Mouse (Mus musculus): ENCODE measurements at regions not wholly inside any gene's neighbourhood (a gene's known extent, or its start where the extent isn't known, plus 50 kb on each side); places are given as distances from the start of the nearest gene placed in this dataset.
A peak's percentile ranks its signal among the peaks of the same experiment; 100 is the strongest.

DNA sequence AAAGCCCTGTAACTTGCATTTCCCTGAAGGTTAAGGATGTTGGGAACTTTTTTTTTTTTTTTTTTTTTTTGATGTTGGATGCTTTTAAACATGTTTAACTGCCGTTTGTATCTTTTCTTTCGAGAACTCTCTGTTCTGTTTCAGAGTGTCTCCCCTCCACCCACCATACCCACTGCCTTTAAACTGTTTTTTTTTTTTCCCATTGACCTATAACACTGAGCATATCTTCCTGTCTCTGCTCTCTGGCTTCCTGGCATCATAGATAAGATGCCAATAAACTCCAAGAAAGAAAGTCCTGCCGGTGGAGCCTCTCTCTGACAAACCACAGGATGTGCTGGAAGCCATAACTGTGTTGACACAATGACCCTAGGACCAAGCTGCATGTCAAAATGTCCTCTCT is 128.6 kb downstream of the Pdgfra start:
- Histone ChIP-seq H3K9me3 (no peaks in the 10 kb centered on the region), H3K4me2 (no peak overlapping the region), H3K36me3 (no peaks in the 10 kb centered on the region), H3K27ac (replicated peaks) (no peak overlapping the region), H3K9ac (no peak overlapping the region), H3K27me3 (replicated peaks) (no peaks in the 10 kb centered on the region; the same call in 1 of the 2 replicates), H3K4me3 (no peak overlapping the region), H3K4me1 (no peaks in the 10 kb centered on the region)
- WGBS, result 46% methylated on average over 3 of the region's 3 CpGs
- ATAC-seq (ENCODE audit: extremely low read depth, insufficient number of reproducible peaks, low FRiP score, low TSS enrichment), result no peak

- Histone ChIP-seq H3K36me3 (no peaks in the 10 kb centered on the region), H3K4me3 (no peak overlapping the region), H3K27ac (replicated peaks) (no peak overlapping the region), H3K9me3 (no peaks in the 10 kb centered on the region), H3K27me3 (replicated peaks) (no peaks in the 10 kb centered on the region; the same call in 1 of the 2 replicates), H3K4me1 (no peaks in the 10 kb centered on the region), H3K4me2 (no peak overlapping the region), H3K9ac (no peak overlapping the region)
- 57% methylated on average over 7 of the region's 7 CpGs for whole genome bisulfite sequencing
- ATAC-seq (ENCODE audit: extremely low read depth, insufficient number of reproducible peaks, low FRiP score, low TSS enrichment), result no peak
These were observed 129.4 kb downstream of the Pdgfra start for GRCm38 (mm10) chr5:75281510-75281909.

DNA sequence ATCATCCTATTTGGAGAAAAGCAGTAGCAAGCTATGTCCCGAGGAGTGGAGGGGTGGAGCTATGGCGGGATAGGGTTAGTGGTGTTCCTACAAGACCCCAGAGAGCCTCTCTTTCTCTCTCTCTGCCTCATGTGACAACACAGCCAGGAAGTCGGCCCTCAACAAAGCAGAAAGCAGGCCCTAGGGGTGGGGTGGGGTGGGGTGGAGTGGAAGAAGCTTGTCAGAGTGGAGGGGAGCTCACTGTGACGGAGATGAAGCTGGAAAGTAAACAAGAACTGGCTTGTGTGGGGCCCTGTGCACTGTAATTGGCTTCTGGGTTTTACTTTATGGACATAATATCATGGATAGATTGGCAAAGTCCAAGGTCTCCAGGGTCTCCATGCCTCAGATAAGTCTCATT is 130.5 kb downstream of the Pdgfra start:
- no peak overlapping the region for H3K4me3 ChIP-seq
- no peak overlapping the region for H3K9ac ChIP-seq
- no peak overlapping the region for H3K27ac ChIP-seq (replicated peaks)
- H3K4me1 ChIP-seq, result no peaks in the 10 kb centered on the region
- no peaks in the 10 kb centered on the region for H3K36me3 ChIP-seq
- 50% methylated on average over 4 of the region's 4 CpGs for WGBS
- no peak for ATAC-seq (ENCODE audit: extremely low read depth, insufficient number of reproducible peaks, low FRiP score, low TSS enrichment)
- no peaks in the 10 kb centered on the region; the same call in 1 of the 2 replicates for H3K27me3 ChIP-seq (replicated peaks)
- no peaks in the 10 kb centered on the region for H3K9me3 ChIP-seq
- no peak overlapping the region for H3K4me2 ChIP-seq

GRCm38 (mm10) chr5:75283841-75284240 is 131.7 kb downstream of the Pdgfra start:
- WGBS, result 47% methylated on average over 5 of the region's 5 CpGs
- ATAC-seq (ENCODE audit: extremely low read depth, insufficient number of reproducible peaks, low FRiP score, low TSS enrichment), result no peak
- H3K9me3 ChIP-seq, result no peaks in the 10 kb centered on the region
- no peak overlapping the region for H3K9ac ChIP-seq
- no peak overlapping the region for H3K4me2 ChIP-seq
- H3K4me3 ChIP-seq, result no peak overlapping the region
- H3K36me3 ChIP-seq, result no peaks in the 10 kb centered on the region
- no peaks in the 10 kb centered on the region for H3K4me1 ChIP-seq
- no peaks in the 10 kb centered on the region; the same call in 1 of the 2 replicates for H3K27me3 ChIP-seq (replicated peaks)
- H3K27ac ChIP-seq (replicated peaks), result no peak overlapping the region

DNA sequence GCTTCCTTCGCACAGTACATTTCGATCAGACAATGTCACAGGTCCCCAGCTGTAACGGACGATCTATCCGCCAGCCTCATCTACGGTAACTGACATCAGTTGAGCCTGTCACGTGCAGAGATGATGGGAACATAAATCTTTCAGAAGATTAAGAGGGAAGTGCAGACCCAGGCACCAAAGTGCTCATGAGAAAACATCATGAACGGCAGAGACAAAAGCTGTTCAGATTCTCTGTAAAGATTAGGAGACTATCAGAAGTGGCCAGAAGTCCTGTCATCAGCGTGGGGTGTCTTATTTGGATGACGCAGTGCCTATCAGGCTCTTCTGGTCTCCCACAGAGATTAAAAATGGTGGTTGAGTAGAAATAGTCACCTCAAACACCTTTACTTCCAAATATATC is 133.9 kb downstream of the Pdgfra start:
- no peak overlapping the region for H3K9ac ChIP-seq
- H3K4me2 ChIP-seq, result no peak overlapping the region
- ATAC-seq (ENCODE audit: extremely low read depth, insufficient number of reproducible peaks, low FRiP score, low TSS enrichment), result no peak
- H3K27me3 ChIP-seq (replicated peaks), result no peaks in the 10 kb centered on the region; the same call in 1 of the 2 replicates
- no peaks in the 10 kb centered on the region for H3K36me3 ChIP-seq
- H3K4me1 ChIP-seq, result no peaks in the 10 kb centered on the region
- H3K4me3 ChIP-seq, result no peak overlapping the region
- WGBS, result 40% methylated on average over 10 of the region's 10 CpGs
- no peaks in the 10 kb centered on the region for H3K9me3 ChIP-seq
- no peak overlapping the region for H3K27ac ChIP-seq (replicated peaks)

DNA sequence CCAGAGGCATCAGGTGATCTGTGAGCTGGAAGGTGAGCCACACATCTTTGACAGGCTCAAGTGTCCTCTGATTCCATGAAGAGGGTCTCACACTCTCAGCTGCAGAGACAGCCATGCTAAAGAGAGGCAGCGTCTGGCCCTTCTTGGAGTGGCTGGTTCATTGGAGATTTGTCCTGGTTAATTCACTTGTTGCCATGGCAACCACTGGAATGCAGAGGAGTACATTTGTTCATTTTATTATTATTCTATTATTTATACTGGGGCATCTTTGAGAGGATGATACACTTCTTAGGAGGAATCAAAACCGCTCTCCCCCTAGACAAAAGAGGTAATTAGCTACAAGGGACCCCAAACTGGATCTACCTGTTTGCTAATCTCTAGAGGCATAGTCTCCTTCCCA is 143.6 kb downstream of the Pdgfra start:
- Histone ChIP-seq H3K27me3 (replicated peaks) (0 out of 2 replicates have a peak, but pooled peaks cover 3% of the 10 kb centered on the region), H3K9ac (no peak overlapping the region), H3K36me3 (no peaks in the 10 kb centered on the region), H3K4me1 (no peaks in the 10 kb centered on the region), H3K27ac (replicated peaks) (no peak overlapping the region), H3K4me3 (no peak overlapping the region), H3K4me2 (no peak overlapping the region), H3K9me3 (no peaks in the 10 kb centered on the region)
- WGBS, result 63% methylated on average over 2 of the region's 2 CpGs
- ATAC-seq (ENCODE audit: extremely low read depth, insufficient number of reproducible peaks, low FRiP score, low TSS enrichment), result no peak

- H3K4me2 ChIP-seq, result no peak overlapping the region
- H3K27me3 ChIP-seq (replicated peaks), result no peaks in the 10 kb centered on the region
- no peak overlapping the region for H3K9ac ChIP-seq
- WGBS, result 77% methylated on average over 1 of the region's 1 CpGs
- no peak overlapping the region for H3K27ac ChIP-seq (replicated peaks)
- no peaks in the 10 kb centered on the region for H3K36me3 ChIP-seq
- no peak overlapping the region for H3K4me3 ChIP-seq
- H3K9me3 ChIP-seq, result no peaks in the 10 kb centered on the region
- no peaks in the 10 kb centered on the region for H3K4me1 ChIP-seq
- ATAC-seq (ENCODE audit: extremely low read depth, insufficient number of reproducible peaks, low FRiP score, low TSS enrichment), result no peak
These were observed 160.8 kb downstream of the Pdgfra start for GRCm38 (mm10) chr5:75312897-75313296.

DNA sequence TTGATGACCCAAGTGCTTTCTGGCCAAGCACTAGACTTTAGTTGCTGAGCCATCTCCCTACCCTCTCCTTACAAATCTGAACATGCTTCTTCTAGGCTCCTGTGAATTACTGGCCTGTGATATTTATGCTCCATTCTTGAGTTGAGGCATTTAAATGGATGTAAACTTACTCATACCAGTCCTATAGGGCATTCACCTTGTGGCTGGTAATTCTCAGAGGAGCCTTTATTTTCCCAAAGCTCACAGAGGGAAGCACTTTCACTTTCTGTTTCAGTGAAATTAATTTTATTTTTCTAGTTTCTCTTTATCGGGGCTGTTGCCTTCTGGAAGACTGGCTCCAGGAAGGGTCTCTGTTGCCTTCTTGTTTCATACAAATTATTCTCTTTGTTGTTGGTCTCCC is 163.9 kb downstream of the Pdgfra start:
- Histone ChIP-seq H3K4me1 (no peaks in the 10 kb centered on the region), H3K4me2 (0 out of 2 replicates have a peak overlapping the region, but pooled peaks have one; percentile 9), H3K9me3 (no peaks in the 10 kb centered on the region), H3K27me3 (replicated peaks) (no peaks in the 10 kb centered on the region), H3K9ac (no peak overlapping the region), H3K36me3 (no peaks in the 10 kb centered on the region), H3K27ac (replicated peaks) (no peak overlapping the region), H3K4me3 (no peak overlapping the region)
- ATAC-seq (ENCODE audit: extremely low read depth, insufficient number of reproducible peaks, low FRiP score, low TSS enrichment), result no peak
- WGBS, result 74% methylated on average over 1 of the region's 1 CpGs

- H3K27me3 ChIP-seq (replicated peaks), result no peaks in the 10 kb centered on the region
- H3K4me1 ChIP-seq, result no peaks in the 10 kb centered on the region
- H3K27ac ChIP-seq (replicated peaks), result no peak overlapping the region
- no peak overlapping the region for H3K4me3 ChIP-seq
- no peaks in the 10 kb centered on the region for H3K36me3 ChIP-seq
- no peaks in the 10 kb centered on the region for H3K9me3 ChIP-seq
- WGBS, result 79% methylated on average over 2 of the region's 2 CpGs
- no peak for ATAC-seq (ENCODE audit: extremely low read depth, insufficient number of reproducible peaks, low FRiP score, low TSS enrichment)
- H3K9ac ChIP-seq, result no peak overlapping the region
- no peak overlapping the region for H3K4me2 ChIP-seq
These were observed 168.4 kb downstream of the Pdgfra start for GRCm38 (mm10) chr5:75320536-75320935.

- 79% methylated on average over 3 of the region's 3 CpGs for WGBS
- Histone ChIP-seq H3K9ac (no peak overlapping the region), H3K4me1 (no peaks in the 10 kb centered on the region), H3K9me3 (no peaks in the 10 kb centered on the region), H3K36me3 (no peaks in the 10 kb centered on the region), H3K4me3 (no peak overlapping the region), H3K27ac (replicated peaks) (no peak overlapping the region), H3K27me3 (replicated peaks) (no peaks in the 10 kb centered on the region), H3K4me2 (no peak overlapping the region)
- no peak for ATAC-seq (ENCODE audit: extremely low read depth, insufficient number of reproducible peaks, low FRiP score, low TSS enrichment)
These were observed 182.0 kb downstream of the Pdgfra start for GRCm38 (mm10) chr5:75334050-75334449.

- H3K4me1 ChIP-seq, result no peaks in the 10 kb centered on the region
- H3K27ac ChIP-seq (replicated peaks), result no peak overlapping the region
- H3K36me3 ChIP-seq, result no peaks in the 10 kb centered on the region
- no peak for ATAC-seq (ENCODE audit: extremely low read depth, insufficient number of reproducible peaks, low FRiP score, low TSS enrichment)
- H3K4me3 ChIP-seq, result no peak overlapping the region
- H3K9ac ChIP-seq, result no peak overlapping the region
- H3K9me3 ChIP-seq, result no peaks in the 10 kb centered on the region
- no peaks in the 10 kb centered on the region for H3K27me3 ChIP-seq (replicated peaks)
- H3K4me2 ChIP-seq, result no peak overlapping the region
- 74% methylated on average over 11 of the region's 11 CpGs for WGBS
These were observed 184.4 kb downstream of the Pdgfra start for GRCm38 (mm10) chr5:75336454-75336853.

GRCm38 (mm10) chr5:75338439-75338838 is 186.3 kb downstream of the Pdgfra start:
- ATAC-seq (ENCODE audit: extremely low read depth, insufficient number of reproducible peaks, low FRiP score, low TSS enrichment), result no peak
- H3K27ac ChIP-seq (replicated peaks), result no peak overlapping the region
- H3K27me3 ChIP-seq (replicated peaks), result no peaks in the 10 kb centered on the region
- no peak overlapping the region for H3K4me3 ChIP-seq
- no peaks in the 10 kb centered on the region for H3K9me3 ChIP-seq
- no peak overlapping the region for H3K9ac ChIP-seq
- H3K4me1 ChIP-seq, result no peaks in the 10 kb centered on the region
- H3K36me3 ChIP-seq, result no peaks in the 10 kb centered on the region
- no peak overlapping the region for H3K4me2 ChIP-seq
- WGBS, result 84% methylated on average over 11 of the region's 11 CpGs

Data from heart, embryonic 13.5 days (tissue).